Mouse (Mus musculus): ENCODE data around the gene Tmem91.

Tmem91 gene

GRCm38 (mm10) chr7:25699851-25700250, 24.9 kb upstream of the Tmem91 start:
- no peak for DNase-seq (ENCODE audit: low spot score)

- DNase-seq (ENCODE audit: low spot score), result no peak
Measured at GRCm38 (mm10) chr7:25694104-25694503, 19.1 kb upstream of the Tmem91 start.

GRCm38 (mm10) chr7:25690051-25690450, 15.1 kb upstream of the Tmem91 start:
- DNase-seq (ENCODE audit: low spot score), result no peak

GRCm38 (mm10) chr7:25689603-25690021, 14.6 kb upstream of the Tmem91 start:
- DNase-seq (ENCODE audit: low spot score), result no peak

- DNase-seq (ENCODE audit: low spot score), result peak; percentile 87
Measured at GRCm38 (mm10) chr7:25688810-25689586, 14.0 kb upstream of the Tmem91 start.

- DNase-seq (ENCODE audit: low spot score), result peak; percentile 63
Measured at GRCm38 (mm10) chr7:25687811-25688401, 12.9 kb upstream of the Tmem91 start.

GRCm38 (mm10) chr7:25686680-25687531, 11.9 kb upstream of the Tmem91 start, which contains the start of gene Tgfb1:
Tgfb1 (plus strand) TSS chr7:25687002.
- DNase-seq (ENCODE audit: low spot score), result peak; percentile 81

GRCm38 (mm10) chr7:25685926-25686470, 11.0 kb upstream of the Tmem91 start:
- no peak for DNase-seq (ENCODE audit: low spot score)

- DNase-seq (ENCODE audit: low spot score), result no peak
Measured at GRCm38 (mm10) chr7:25684659-25685058, 9.7 kb upstream of the Tmem91 start.

GRCm38 (mm10) chr7:25683474-25684180, 8.7 kb upstream of the Tmem91 start:
- no peak for DNase-seq (ENCODE audit: low spot score)

GRCm38 (mm10) chr7:25681341-25682231, 6.6 kb upstream of the Tmem91 start:
- no peak for DNase-seq (ENCODE audit: low spot score)

GRCm38 (mm10) chr7:25680514-25681258, 5.7 kb upstream of the Tmem91 start, which contains the start of gene B9d2:
B9d2 (plus strand) TSS chr7:25680780.
- DNase-seq (ENCODE audit: low spot score), result peak; percentile 97

- no peak for DNase-seq (ENCODE audit: low spot score)
Measured at GRCm38 (mm10) chr7:25679971-25680370, 5.0 kb upstream of the Tmem91 start.

- no peak for DNase-seq (ENCODE audit: low spot score)
Measured at GRCm38 (mm10) chr7:25677013-25677412, 2.0 kb upstream of the Tmem91 start.

- peak; percentile 81 for DNase-seq (ENCODE audit: low spot score)
Measured at GRCm38 (mm10) chr7:25676085-25676781, 1.3 kb upstream of the Tmem91 start.

- DNase-seq (ENCODE audit: low spot score), result no peak
Measured at GRCm38 (mm10) chr7:25675405-25675804, 439 bp upstream of the Tmem91 start.

GRCm38 (mm10) chr7:25674297-25674696, 669 bp downstream of the Tmem91 start:
- no peak for DNase-seq (ENCODE audit: low spot score)

- DNase-seq (ENCODE audit: low spot score), result no peak
Measured at GRCm38 (mm10) chr7:25672442-25672841, 2.5 kb downstream of the Tmem91 start.

- no peak for DNase-seq (ENCODE audit: low spot score)
Measured at GRCm38 (mm10) chr7:25671686-25672085, 3.3 kb downstream of the Tmem91 start.

All from urinary bladder, postnatal 14 days (tissue).